Mouse (Mus musculus) ovary, postnatal 10 days (tissue): ENCODE results near the gene Tas2r103.

Source experiments
- DNase-seq: peaks from one replicate; pipeline ENCODE4 v3.0.0; 2022; ENCODE audit warnings: low spot score

Tas2r103 gene

GRCm38 (mm10) chr6:133037001-133037400, at the start of gene Tas2r103:
Gene Tas2r103 (minus strand): TSS chr6:133037101.
- DNase-seq, result no peak

DNA sequence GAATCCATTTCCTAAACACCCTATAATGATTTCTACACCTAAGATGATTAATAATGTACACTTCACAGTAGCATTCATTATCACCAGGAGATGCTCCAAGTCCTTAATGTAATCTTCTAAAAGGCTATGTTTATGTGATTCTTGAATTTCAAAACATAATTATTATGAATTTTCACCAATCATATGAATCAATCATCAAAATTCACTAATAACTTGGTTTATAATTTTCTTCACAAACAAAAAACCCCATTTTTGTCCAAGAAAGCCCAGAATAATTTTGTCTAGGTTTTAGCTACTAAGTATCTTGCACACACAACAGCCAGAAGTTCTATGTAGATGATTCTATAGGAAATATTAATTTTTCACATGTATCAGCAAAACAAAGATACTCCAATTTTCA, 18.8 kb upstream of the Tas2r103 start, which contains the start of gene Tas2r140:
TSS of gene Tas2r140 (minus strand) at position 101 of the 400 bp plus-strand sequence.
- DNase-seq, result no peak
